Mouse (Mus musculus): Measurements from ENCODE around the gene Fgfr2. TPM values are rescaled to one million over a fixed set of nuclear protein-coding genes. Genes with fewer than 3 reads are reported as not detected.

Fgfr2 gene
- polyA plus RNA-seq, 1 experiment from 2014 or later: 67.0 TPM

- no peak for ATAC-seq
- Histone ChIP-seq H3K4me3 (replicated peaks) (no peak overlapping the region), H3K4me2 (replicated peaks) (no peak overlapping the region), H3K36me3 (no peaks in the 10 kb centered on the region), H3K9ac (no peak overlapping the region), H3K27me3 (replicated peaks) (no peaks in the 10 kb centered on the region), H3K4me1 (replicated peaks) (no peaks in the 10 kb centered on the region), H3K27ac (no peak overlapping the region), H3K9me3 (no peaks in the 10 kb centered on the region)
- WGBS: 84% methylated on average over 7 of the region's 7 CpGs
Measured at GRCm38 (mm10) chr7:132091551-132091950, 1031.6 kb downstream of the Fgfr2 start.

GRCm38 (mm10) chr7:132088606-132089005 is 1034.5 kb downstream of the Fgfr2 start:
- Histone ChIP-seq H3K9ac (no peak overlapping the region), H3K4me1 (replicated peaks) (no peaks in the 10 kb centered on the region), H3K4me2 (replicated peaks) (no peak overlapping the region), H3K27ac (no peak overlapping the region), H3K36me3 (no peaks in the 10 kb centered on the region), H3K4me3 (replicated peaks) (no peak overlapping the region), H3K9me3 (no peaks in the 10 kb centered on the region), H3K27me3 (replicated peaks) (no peaks in the 10 kb centered on the region)
- no peak for ATAC-seq
- 70% methylated on average over 6 of the region's 6 CpGs for WGBS

- Histone ChIP-seq H3K4me2 (replicated peaks) (no peak overlapping the region), H3K4me3 (replicated peaks) (no peak overlapping the region), H3K4me1 (replicated peaks) (no peaks in the 10 kb centered on the region), H3K27me3 (replicated peaks) (no peaks in the 10 kb centered on the region), H3K9ac (no peak overlapping the region), H3K27ac (no peak overlapping the region), H3K36me3 (no peaks in the 10 kb centered on the region), H3K9me3 (no peaks in the 10 kb centered on the region)
- WGBS: 73% methylated on average over 4 of the region's 4 CpGs
- no peak for ATAC-seq
Measured at GRCm38 (mm10) chr7:132088181-132088580, 1035.0 kb downstream of the Fgfr2 start.

- H3K4me3 ChIP-seq (replicated peaks): no peak overlapping the region
- no peak overlapping the region for H3K9ac ChIP-seq
- ATAC-seq: peak; percentile 80
- no peaks in the 10 kb centered on the region for H3K9me3 ChIP-seq
- H3K27ac ChIP-seq: no peak overlapping the region
- no peaks in the 10 kb centered on the region for H3K36me3 ChIP-seq
- H3K4me1 ChIP-seq (replicated peaks): no peaks in the 10 kb centered on the region
- 42% methylated on average over 1 of the region's 1 CpGs for WGBS
- no peaks in the 10 kb centered on the region for H3K27me3 ChIP-seq (replicated peaks)
- no peak overlapping the region for H3K4me2 ChIP-seq (replicated peaks)
Measured at GRCm38 (mm10) chr7:132075825-132076224, 1047.3 kb downstream of the Fgfr2 start.

- Histone ChIP-seq H3K4me2 (replicated peaks) (no peak overlapping the region), H3K36me3 (no peaks in the 10 kb centered on the region), H3K27ac (no peak overlapping the region), H3K4me1 (replicated peaks) (no peaks in the 10 kb centered on the region), H3K4me3 (replicated peaks) (no peak overlapping the region), H3K27me3 (replicated peaks) (no peaks in the 10 kb centered on the region), H3K9ac (no peak overlapping the region), H3K9me3 (no peaks in the 10 kb centered on the region)
- 79% methylated on average over 3 of the region's 3 CpGs for WGBS
- ATAC-seq: no peak
Measured at GRCm38 (mm10) chr7:132074503-132074902, 1048.6 kb downstream of the Fgfr2 start.

- H3K4me1 ChIP-seq (replicated peaks): no peaks in the 10 kb centered on the region
- 90% methylated on average over 6 of the region's 6 CpGs for WGBS
- no peak overlapping the region for H3K9ac ChIP-seq
- no peaks in the 10 kb centered on the region for H3K27me3 ChIP-seq (replicated peaks)
- no peaks in the 10 kb centered on the region for H3K36me3 ChIP-seq
- H3K9me3 ChIP-seq: no peaks in the 10 kb centered on the region
- no peak overlapping the region for H3K27ac ChIP-seq
- H3K4me2 ChIP-seq (replicated peaks): no peak overlapping the region
- H3K4me3 ChIP-seq (replicated peaks): no peak overlapping the region
- no peak for ATAC-seq
Measured at GRCm38 (mm10) chr7:132070877-132071625, 1052.1 kb downstream of the Fgfr2 start.

- Histone ChIP-seq H3K27ac (no peak overlapping the region), H3K27me3 (replicated peaks) (no peaks in the 10 kb centered on the region), H3K4me1 (replicated peaks) (no peaks in the 10 kb centered on the region), H3K4me2 (replicated peaks) (no peak overlapping the region), H3K4me3 (replicated peaks) (no peak overlapping the region), H3K9me3 (no peaks in the 10 kb centered on the region), H3K36me3 (no peaks in the 10 kb centered on the region), H3K9ac (no peak overlapping the region)
- 85% methylated on average over 5 of the region's 5 CpGs for WGBS
- no peak for ATAC-seq
Measured at GRCm38 (mm10) chr7:132067951-132068350, 1055.2 kb downstream of the Fgfr2 start.

- Histone ChIP-seq H3K27me3 (replicated peaks) (no peaks in the 10 kb centered on the region), H3K9me3 (no peaks in the 10 kb centered on the region), H3K9ac (no peak overlapping the region), H3K36me3 (no peaks in the 10 kb centered on the region), H3K4me1 (replicated peaks) (no peaks in the 10 kb centered on the region), H3K27ac (no peak overlapping the region), H3K4me3 (replicated peaks) (no peak overlapping the region), H3K4me2 (replicated peaks) (no peak overlapping the region)
- no peak for ATAC-seq
- 82% methylated on average over 5 of the region's 5 CpGs for WGBS
Measured at GRCm38 (mm10) chr7:132067511-132067910, 1055.6 kb downstream of the Fgfr2 start.

- Histone ChIP-seq H3K4me3 (replicated peaks) (no peak overlapping the region), H3K36me3 (no peaks in the 10 kb centered on the region), H3K9ac (no peak overlapping the region), H3K27ac (no peak overlapping the region), H3K27me3 (replicated peaks) (no peaks in the 10 kb centered on the region), H3K4me1 (replicated peaks) (no peaks in the 10 kb centered on the region), H3K9me3 (no peaks in the 10 kb centered on the region), H3K4me2 (replicated peaks) (no peak overlapping the region)
- WGBS: 76% methylated on average over 7 of the region's 7 CpGs
- ATAC-seq: no peak
Measured at GRCm38 (mm10) chr7:132060116-132060515, 1063.0 kb downstream of the Fgfr2 start.

- Histone ChIP-seq H3K4me2 (replicated peaks) (no peak overlapping the region), H3K4me1 (replicated peaks) (no peaks in the 10 kb centered on the region), H3K9me3 (no peaks in the 10 kb centered on the region), H3K9ac (no peak overlapping the region), H3K27me3 (replicated peaks) (no peaks in the 10 kb centered on the region), H3K36me3 (no peaks in the 10 kb centered on the region), H3K4me3 (replicated peaks) (no peak overlapping the region), H3K27ac (no peak overlapping the region)
- no peak for ATAC-seq
- 72% methylated on average over 7 of the region's 7 CpGs for WGBS
Measured at GRCm38 (mm10) chr7:132056565-132056964, 1066.6 kb downstream of the Fgfr2 start.

GRCm38 (mm10) chr7:132046662-132047061 is 1076.5 kb downstream of the Fgfr2 start:
- no peak overlapping the region for H3K9ac ChIP-seq
- ATAC-seq: no peak
- no peak overlapping the region for H3K4me3 ChIP-seq (replicated peaks)
- no peaks in the 10 kb centered on the region for H3K36me3 ChIP-seq
- no peaks in the 10 kb centered on the region for H3K4me1 ChIP-seq (replicated peaks)
- H3K27ac ChIP-seq: no peak overlapping the region
- no peaks in the 10 kb centered on the region for H3K9me3 ChIP-seq
- H3K27me3 ChIP-seq (replicated peaks): no peaks in the 10 kb centered on the region
- WGBS: 22% methylated on average over 4 of the region's 4 CpGs
- no peak overlapping the region for H3K4me2 ChIP-seq (replicated peaks)

- Histone ChIP-seq H3K27ac (no peak overlapping the region), H3K27me3 (replicated peaks) (no peaks in the 10 kb centered on the region), H3K4me2 (replicated peaks) (no peak overlapping the region), H3K9ac (no peak overlapping the region), H3K36me3 (no peaks in the 10 kb centered on the region), H3K9me3 (no peaks in the 10 kb centered on the region), H3K4me1 (replicated peaks) (no peaks in the 10 kb centered on the region), H3K4me3 (replicated peaks) (no peak overlapping the region)
- peak; percentile 63 for ATAC-seq
- 45% methylated on average over 6 of the region's 6 CpGs for WGBS
Measured at GRCm38 (mm10) chr7:132031940-132032531, 1091.1 kb downstream of the Fgfr2 start.

- Histone ChIP-seq H3K4me1 (replicated peaks) (no peaks in the 10 kb centered on the region), H3K36me3 (no peaks in the 10 kb centered on the region), H3K9ac (no peak overlapping the region), H3K4me2 (replicated peaks) (no peak overlapping the region), H3K4me3 (replicated peaks) (no peak overlapping the region), H3K27me3 (replicated peaks) (no peaks in the 10 kb centered on the region), H3K27ac (no peak overlapping the region), H3K9me3 (no peaks in the 10 kb centered on the region)
- ATAC-seq: no peak
- WGBS: 56% methylated on average over 6 of the region's 6 CpGs
Measured at GRCm38 (mm10) chr7:132026671-132027070, 1096.5 kb downstream of the Fgfr2 start.
